Mouse (Mus musculus) T-cell, adult 2 months (primary cell): Measurements from ENCODE around the gene Ctsh.
A peak's percentile ranks its signal among the peaks of the same experiment; 100 is the strongest.
"Not testable (repeated sequence)": the region's sequence is repeated elsewhere in the genome, so short reads cannot be mapped to it uniquely, and the experiment has no call there.

ENCODE experiments used
- DNase-seq: peaks from one replicate; pipeline ENCODE4 v3.0.0; 2022; ENCODE audit warnings: low spot score

The Ctsh gene

GRCm38 (mm10) chr9:90059828-90060573 lies 6.0 kb downstream of the Ctsh start:
- DNase-seq, result no peak

- no peak for DNase-seq
Measured at GRCm38 (mm10) chr9:90060574-90060875, 6.6 kb downstream of the Ctsh start.

GRCm38 (mm10) chr9:90060932-90061331 lies 7.0 kb downstream of the Ctsh start:
- not testable (repeated sequence) for DNase-seq

GRCm38 (mm10) chr9:90067341-90067740 lies 13.4 kb downstream of the Ctsh start:
- DNase-seq, result no peak

- no peak for DNase-seq
Measured at GRCm38 (mm10) chr9:90068786-90069185, 14.8 kb downstream of the Ctsh start.

GRCm38 (mm10) chr9:90069485-90069884 lies 15.5 kb downstream of the Ctsh start:
- DNase-seq, result no peak

GRCm38 (mm10) chr9:90070174-90070573 lies 16.2 kb downstream of the Ctsh start:
- DNase-seq, result no peak

- DNase-seq, result no peak
Measured at GRCm38 (mm10) chr9:90075336-90075735, 21.4 kb downstream of the Ctsh start.

GRCm38 (mm10) chr9:90076131-90076530 lies 22.2 kb downstream of the Ctsh start:
- no peak for DNase-seq

GRCm38 (mm10) chr9:90076849-90077461 lies 23.0 kb downstream of the Ctsh start:
- peak; percentile 42 for DNase-seq

GRCm38 (mm10) chr9:90081961-90082360 lies 28.0 kb downstream of the Ctsh start:
- DNase-seq, result not testable (repeated sequence)

- DNase-seq, result no peak
Measured at GRCm38 (mm10) chr9:90082992-90083391, 29.0 kb downstream of the Ctsh start.

GRCm38 (mm10) chr9:90084152-90084551 lies 30.2 kb downstream of the Ctsh start:
- no peak for DNase-seq

GRCm38 (mm10) chr9:90084766-90085468 lies 31.0 kb downstream of the Ctsh start:
- no peak for DNase-seq

GRCm38 (mm10) chr9:90087906-90088485 lies 34.0 kb downstream of the Ctsh start:
- DNase-seq, result no peak

GRCm38 (mm10) chr9:90089339-90090104 lies 35.6 kb downstream of the Ctsh start:
- DNase-seq, result no peak

- DNase-seq, result peak; percentile 45
Measured at GRCm38 (mm10) chr9:90098934-90099333, 45.0 kb downstream of the Ctsh start.

- no peak for DNase-seq
Measured at GRCm38 (mm10) chr9:90100760-90101159, 46.8 kb downstream of the Ctsh start.

- DNase-seq, result no peak
Measured at GRCm38 (mm10) chr9:90105462-90105861, 51.5 kb downstream of the Ctsh start.

GRCm38 (mm10) chr9:90106915-90107314 lies 53.0 kb downstream of the Ctsh start:
- DNase-seq, result no peak

GRCm38 (mm10) chr9:90108272-90108671 lies 54.3 kb downstream of the Ctsh start:
- no peak for DNase-seq

GRCm38 (mm10) chr9:90109386-90109785 lies 55.4 kb downstream of the Ctsh start:
- no peak for DNase-seq
